Mouse (Mus musculus) midbrain, embryonic 12.5 days (tissue): Measurements from ENCODE around the gene Trappc3. TPM values are rescaled to one million over a fixed set of nuclear protein-coding genes. Genes with fewer than 3 reads are reported as not detected.

Source experiments
- ATAC-seq: fragments of 200-750 bp; cut with Nextera tagmentation; 2 replicates; pipeline ENCODE4 v1.8.0; 2017; ENCODE audit warnings: low read depth, moderate TSS enrichment, moderate library complexity; ENCODE audit not compliant: low FRiP score
- H3K27ac ChIP-seq: fragments of 300-500 bp; sonication (generic); replicated peaks from 2 replicates; pipeline ENCODE4 v1.5.1; 2016; ENCODE audit warnings: mild to moderate bottlenecking
- H3K27me3 ChIP-seq: fragments of 300-500 bp; sonication (generic); 2 replicates; pipeline ENCODE4 v1.6.1; 2016; ENCODE audit warnings: mild to moderate bottlenecking
- H3K36me3 ChIP-seq: fragments of 300-500 bp; sonication (generic); 2 replicates; pipeline ENCODE4 v1.6.1; 2016
- H3K4me1 ChIP-seq: fragments of 300-500 bp; sonication (generic); 2 replicates; pipeline ENCODE4 v1.6.1; 2016
- H3K4me2 ChIP-seq: fragments of 300-500 bp; sonication (generic); replicated peaks from 2 replicates; pipeline ENCODE4 v1.6.1; 2016; ENCODE audit warnings: mild to moderate bottlenecking, moderate library complexity
- H3K4me3 ChIP-seq: fragments of 300-500 bp; sonication (generic); 2 replicates; pipeline ENCODE4 v1.5.1; 2016; ENCODE audit warnings: mild to moderate bottlenecking
- H3K9ac ChIP-seq: fragments of 300-500 bp; sonication (generic); replicated peaks from 2 replicates; pipeline ENCODE4 v1.6.1; 2016; ENCODE audit warnings: mild to moderate bottlenecking, moderate library complexity
- H3K9me3 ChIP-seq: fragments of 300-500 bp; sonication (generic); 2 replicates; pipeline ENCODE4 v1.6.1; 2016; ENCODE audit warnings: mild to moderate bottlenecking
- WGBS: fragments of 180-500 bp; shearing (Covaris S2); methylation state at CpG from one replicate; pipeline ENCODE4 v1.1.7; 2016; 5-methylcytosine and 5-hydroxymethylcytosine counted together
- polyA plus RNA-seq: library from polyadenylated mRNA; unstranded; fragments of >200 nt; fragmentation: Nextera tagmentation; extraction: Ambion mirVana; gene quantifications from 2 replicates; pipeline ENCODE4 v1.2.1, GENCODE M21; 2016

The Trappc3 gene
- polyA plus RNA-seq, 1 experiment from 2014 or later, result 103 TPM

- no peak overlapping the region for H3K9ac ChIP-seq
- H3K36me3 ChIP-seq, result no peaks in the 10 kb centered on the region
Observed at GRCm38 (mm10) chr4:126261266-126261665, 859 bp upstream of the Trappc3 start.

DNA sequence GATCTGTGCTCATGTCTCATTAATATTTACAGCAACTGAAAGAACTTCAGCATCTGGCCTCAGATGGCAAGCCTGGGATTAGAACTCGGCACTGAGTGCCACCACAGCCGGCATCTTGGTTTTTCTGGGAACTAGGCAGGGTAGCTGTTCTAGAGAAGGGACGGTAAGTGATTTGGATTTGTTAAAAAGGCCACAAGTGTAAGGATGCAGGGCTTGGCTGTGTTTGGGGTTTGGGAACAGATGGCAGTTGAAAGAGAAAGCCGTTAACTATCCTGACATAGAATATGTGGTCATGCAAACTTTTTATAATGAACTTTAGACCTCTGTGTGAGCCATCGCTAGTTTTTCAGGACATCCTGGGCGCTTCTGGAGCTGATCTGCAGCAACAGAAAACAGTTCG, 450 bp upstream of the Trappc3 start:
- 52% methylated on average over 7 of the region's 7 CpGs for WGBS
- Histone ChIP-seq H3K4me2 (no peak overlapping the region), H3K4me3 (no peak overlapping the region), H3K27ac (0 out of 2 replicates have a peak overlapping the region, but pooled peaks have one; percentile 31), H3K4me1 (peaks cover 54% of the 10 kb centered on the region), H3K9ac (no peak overlapping the region), H3K27me3 (no peaks in the 10 kb centered on the region), H3K9me3 (no peaks in the 10 kb centered on the region), H3K36me3 (no peaks in the 10 kb centered on the region)
- ATAC-seq, result no peak

More at GRCm38 (mm10) chr4:126261266-126261665, 859 bp upstream of the Trappc3 start:
- H3K4me1 ChIP-seq, result peaks cover 54% of the 10 kb centered on the region
- H3K27ac ChIP-seq, result peak overlapping the region; percentile 31
- WGBS, result 73% methylated on average over 6 of the region's 6 CpGs
- no peak overlapping the region for H3K4me2 ChIP-seq
- no peak for ATAC-seq
- no peaks in the 10 kb centered on the region for H3K27me3 ChIP-seq
- H3K4me3 ChIP-seq, result no peak overlapping the region
- H3K9me3 ChIP-seq, result no peaks in the 10 kb centered on the region

- WGBS, result 83% methylated on average over 3 of the region's 3 CpGs
- H3K9me3 ChIP-seq, result no peaks in the 10 kb centered on the region
- no peaks in the 10 kb centered on the region for H3K4me1 ChIP-seq
- H3K9ac ChIP-seq, result no peak overlapping the region
- no peaks in the 10 kb centered on the region for H3K27me3 ChIP-seq
- H3K27ac ChIP-seq, result no peak overlapping the region
- no peak for ATAC-seq
- H3K36me3 ChIP-seq, result peaks cover 20% of the 10 kb centered on the region
- no peak overlapping the region for H3K4me3 ChIP-seq
- no peak overlapping the region for H3K4me2 ChIP-seq
Observed at GRCm38 (mm10) chr4:126269292-126269691, 7.2 kb downstream of the Trappc3 start.

GRCm38 (mm10) chr4:126273753-126274152, 11.6 kb downstream of the Trappc3 start:
- Histone ChIP-seq H3K9ac (no peak overlapping the region), H3K9me3 (no peaks in the 10 kb centered on the region), H3K27ac (no peak overlapping the region), H3K4me3 (no peak overlapping the region), H3K36me3 (peaks cover 34% of the 10 kb centered on the region), H3K4me2 (no peak overlapping the region), H3K4me1 (peaks cover 8% of the 10 kb centered on the region), H3K27me3 (peaks cover 2% of the 10 kb centered on the region; the same call in 1 of the 2 replicates)
- no peak for ATAC-seq
- WGBS, result 74% methylated on average over 13 of the region's 13 CpGs

DNA sequence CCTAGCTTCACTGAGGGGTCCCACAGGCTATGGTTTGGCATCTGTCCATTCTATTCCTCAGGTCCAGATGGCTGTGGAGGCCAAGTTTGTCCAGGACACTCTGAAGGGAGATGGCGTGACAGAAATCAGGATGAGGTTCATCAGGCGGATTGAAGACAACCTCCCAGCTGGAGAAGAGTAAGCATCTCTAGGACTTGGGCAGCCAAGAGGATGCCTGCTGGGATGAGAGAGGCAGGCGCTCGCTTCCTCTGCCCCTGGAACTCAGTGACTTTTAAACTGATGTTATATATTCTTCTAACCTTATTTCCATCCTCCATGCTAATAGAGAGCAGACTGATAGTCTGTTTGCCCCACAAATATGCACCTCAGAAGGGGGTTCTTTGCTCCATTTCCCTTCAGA, 13.0 kb downstream of the Trappc3 start:
- Histone ChIP-seq H3K9me3 (no peaks in the 10 kb centered on the region), H3K9ac (no peak overlapping the region), H3K27ac (no peak overlapping the region), H3K4me3 (no peak overlapping the region), H3K27me3 (peaks cover 4% of the 10 kb centered on the region; the same call in 1 of the 2 replicates), H3K36me3 (peaks cover 34% of the 10 kb centered on the region), H3K4me2 (no peak overlapping the region), H3K4me1 (peaks cover 8% of the 10 kb centered on the region)
- 95% methylated on average over 4 of the region's 4 CpGs for WGBS
- no peak for ATAC-seq

- no peak overlapping the region for H3K27ac ChIP-seq
- H3K4me3 ChIP-seq, result no peak overlapping the region
- no peak overlapping the region for H3K9ac ChIP-seq
- no peak for ATAC-seq
- 92% methylated on average over 13 of the region's 13 CpGs for WGBS
- peaks cover 34% of the 10 kb centered on the region for H3K36me3 ChIP-seq
- H3K4me1 ChIP-seq, result peaks cover 8% of the 10 kb centered on the region
- H3K4me2 ChIP-seq, result no peak overlapping the region
- no peaks in the 10 kb centered on the region for H3K9me3 ChIP-seq
- H3K27me3 ChIP-seq, result peaks cover 4% of the 10 kb centered on the region; the same call in 1 of the 2 replicates
Observed at GRCm38 (mm10) chr4:126275681-126276131, 13.6 kb downstream of the Trappc3 start.

DNA sequence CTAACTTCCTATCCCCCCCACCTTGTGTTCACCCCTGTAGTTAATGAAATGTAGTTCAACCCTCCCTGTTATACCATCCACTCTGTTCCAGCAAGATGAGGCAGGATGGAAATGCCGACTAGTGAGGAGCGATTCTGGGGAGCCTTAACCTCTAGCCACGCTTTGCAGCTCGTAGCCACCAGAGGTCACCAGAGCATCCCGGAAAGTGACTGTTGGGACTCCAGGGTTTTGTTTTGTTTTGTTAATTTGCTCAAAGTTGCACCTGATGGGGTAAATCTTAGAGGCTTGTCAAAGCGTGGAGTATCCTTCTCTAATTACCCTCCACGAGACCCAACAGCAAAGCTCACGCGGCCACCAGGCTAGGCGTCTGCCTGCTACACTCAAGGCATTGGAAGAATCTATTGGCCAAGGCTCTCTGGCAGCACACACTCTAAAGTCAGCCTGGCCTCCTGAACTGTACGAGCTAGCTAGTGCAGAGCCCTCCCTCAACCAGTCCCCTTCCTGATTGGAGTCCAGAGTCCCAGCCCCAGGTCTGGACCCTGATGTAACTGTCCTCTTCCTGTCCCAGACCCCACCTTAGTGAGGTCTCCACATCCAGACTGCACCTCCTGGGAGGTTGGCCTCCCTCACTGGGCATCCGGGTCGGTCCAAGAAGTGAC, 15.9 kb downstream of the Trappc3 start:
- 7% methylated on average over 13 of the region's 13 CpGs for WGBS
- Histone ChIP-seq H3K4me2 (0 out of 2 replicates have a peak overlapping the region, but pooled peaks have one; percentile 30), H3K4me1 (peaks cover 8% of the 10 kb centered on the region), H3K36me3 (peaks cover 24% of the 10 kb centered on the region), H3K27me3 (peaks cover 5% of the 10 kb centered on the region), H3K9me3 (no peaks in the 10 kb centered on the region), H3K27ac (no peak overlapping the region), H3K9ac (no peak overlapping the region), H3K4me3 (no peak overlapping the region)
- no peak for ATAC-seq

- Histone ChIP-seq H3K27ac (no peak overlapping the region), H3K4me2 (no peak overlapping the region), H3K9me3 (no peaks in the 10 kb centered on the region), H3K9ac (no peak overlapping the region), H3K27me3 (peaks cover 10% of the 10 kb centered on the region), H3K4me1 (peaks cover 8% of the 10 kb centered on the region), H3K36me3 (peaks cover 19% of the 10 kb centered on the region), H3K4me3 (no peak overlapping the region)
- 33% methylated on average over 9 of the region's 9 CpGs for WGBS
- no peak for ATAC-seq
Observed at GRCm38 (mm10) chr4:126278565-126278915, 16.4 kb downstream of the Trappc3 start.

DNA sequence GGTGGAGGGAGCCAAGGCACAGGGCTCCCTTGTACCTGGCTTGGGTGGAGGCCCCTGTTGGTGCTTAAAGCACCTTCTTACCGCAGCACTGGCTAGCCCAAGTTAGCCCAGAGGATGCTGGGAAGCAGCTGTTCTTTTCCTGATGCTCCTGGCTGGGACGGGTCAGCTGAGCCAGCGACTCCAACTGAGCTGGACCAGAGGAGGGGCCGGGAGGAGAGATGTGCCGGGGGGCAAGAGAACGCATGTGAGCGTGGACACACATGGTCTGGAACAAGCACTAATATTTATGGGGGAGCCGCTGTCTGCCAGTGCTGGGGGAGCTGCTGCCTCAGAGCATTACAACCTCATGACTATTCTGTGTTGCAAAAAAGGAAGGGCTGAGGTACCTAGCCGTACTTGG, 16.8 kb downstream of the Trappc3 start:
- Histone ChIP-seq H3K9me3 (no peaks in the 10 kb centered on the region), H3K4me1 (peaks cover 8% of the 10 kb centered on the region), H3K4me3 (no peak overlapping the region), H3K27ac (no peak overlapping the region), H3K27me3 (peaks cover 14% of the 10 kb centered on the region), H3K4me2 (no peak overlapping the region), H3K9ac (no peak overlapping the region), H3K36me3 (peaks cover 17% of the 10 kb centered on the region)
- ATAC-seq, result no peak
- WGBS, result 67% methylated on average over 9 of the region's 9 CpGs

DNA sequence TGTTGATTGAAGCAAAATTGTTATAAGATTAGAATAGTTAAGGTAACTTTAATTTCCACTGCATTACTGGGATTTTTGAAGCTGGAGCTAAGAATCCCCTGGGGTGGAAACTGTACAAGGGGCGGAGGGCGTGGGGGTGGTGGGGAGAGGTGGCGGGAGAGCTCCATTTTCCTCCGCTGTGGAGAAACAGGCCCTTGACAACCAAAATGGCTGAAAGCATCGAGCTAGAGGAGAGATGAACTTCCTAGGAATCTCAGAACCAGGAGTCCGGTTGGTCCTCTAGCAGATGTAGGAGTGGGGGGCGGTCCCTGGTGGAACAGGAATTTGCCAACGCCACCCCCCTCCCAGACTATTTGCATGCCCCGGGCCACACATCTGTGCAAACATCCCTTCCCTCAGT, 19.6 kb downstream of the Trappc3 start:
- peaks cover 12% of the 10 kb centered on the region for H3K4me1 ChIP-seq
- H3K9me3 ChIP-seq, result no peaks in the 10 kb centered on the region
- no peak overlapping the region for H3K4me2 ChIP-seq
- H3K27ac ChIP-seq, result no peak overlapping the region
- H3K9ac ChIP-seq, result no peak overlapping the region
- H3K36me3 ChIP-seq, result no peaks in the 10 kb centered on the region
- no peak for ATAC-seq
- 64% methylated on average over 9 of the region's 9 CpGs for WGBS
- peaks cover 36% of the 10 kb centered on the region for H3K27me3 ChIP-seq
- H3K4me3 ChIP-seq, result no peak overlapping the region

DNA sequence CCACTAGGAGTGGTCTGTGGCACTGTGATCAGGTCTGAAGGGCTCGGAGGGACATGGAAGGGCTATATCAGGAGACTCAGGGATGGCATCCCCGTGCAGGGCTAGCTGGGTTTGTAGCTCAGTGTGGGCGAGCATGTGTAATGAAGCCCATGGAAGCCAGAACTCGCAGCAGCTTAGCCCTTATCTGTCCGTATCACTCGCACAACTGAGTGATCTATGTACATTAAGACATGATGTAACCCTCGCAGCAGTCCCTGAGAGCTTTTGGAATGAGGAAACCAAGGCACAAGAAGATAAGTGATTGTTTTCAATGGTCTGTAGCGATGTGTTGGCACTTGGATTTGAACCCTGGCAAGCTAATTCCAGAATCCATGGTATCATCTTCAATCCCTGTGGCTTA, 21.5 kb downstream of the Trappc3 start:
- 88% methylated on average over 8 of the region's 8 CpGs for WGBS
- Histone ChIP-seq H3K4me2 (no peak overlapping the region), H3K9me3 (no peaks in the 10 kb centered on the region), H3K4me3 (no peak overlapping the region), H3K27ac (no peak overlapping the region), H3K27me3 (peaks cover 55% of the 10 kb centered on the region), H3K36me3 (no peaks in the 10 kb centered on the region), H3K9ac (0 out of 2 replicates have a peak overlapping the region, but pooled peaks have one; percentile 0), H3K4me1 (peaks cover 8% of the 10 kb centered on the region)
- no peak for ATAC-seq

GRCm38 (mm10) chr4:126286492-126286891, 24.4 kb downstream of the Trappc3 start, which contains the start of gene Col8a2:
TSS of gene Col8a2 (plus strand) at chr4:126286793.
- H3K4me2 ChIP-seq, result peak within 1 kb of the TSS; percentile 52
- peak within 1 kb of the TSS; percentile 39 for H3K4me3 ChIP-seq
- H3K36me3 ChIP-seq, result no peaks in the 10 kb centered on the region
- H3K4me1 ChIP-seq, result peaks cover 6% of the 10 kb centered on the region; the same call in 1 of the 2 replicates
- H3K27me3 ChIP-seq, result peaks cover 73% of the 10 kb centered on the region
- 3% methylated on average over 34 of the region's 42 CpGs for WGBS
- H3K9me3 ChIP-seq, result no peaks in the 10 kb centered on the region
- no peak within 1 kb of the TSS; the same call in 1 of the 2 replicates for H3K27ac ChIP-seq
- no peak for ATAC-seq
- H3K9ac ChIP-seq, result no peak within 1 kb of the TSS; the same call in 1 of the 2 replicates
